Mouse (Mus musculus) thymus, postnatal 36 days (tissue): ENCODE data around the gene Sigmar1.
A peak's percentile ranks its signal among the peaks of the same experiment; 100 is the strongest.
"Not testable (repeated sequence)": the region's sequence is repeated elsewhere in the genome, so short reads cannot be mapped to it uniquely, and the experiment has no call there.

Source experiments
- DNase-seq, 2 experiments: peaks; one replicate each; pipeline ENCODE4 v3.0.0; 2022; ENCODE audit warnings: mixed read lengths in 2 of 2

Gene Sigmar1

GRCm38 (mm10) chr4:41755338-41756305 lies at the start of gene Sigmar1:
Sigmar1 (minus strand) TSS chr4:41756157.
- DNase-seq: peak; percentile 94

- not testable (repeated sequence) for DNase-seq
These were observed 27.2 kb upstream of the Sigmar1 start for GRCm38 (mm10) chr4:41783197-41783596.

GRCm38 (mm10) chr4:41782711-41783110 lies 26.8 kb upstream of the Sigmar1 start:
- DNase-seq: not testable (repeated sequence)

DNA sequence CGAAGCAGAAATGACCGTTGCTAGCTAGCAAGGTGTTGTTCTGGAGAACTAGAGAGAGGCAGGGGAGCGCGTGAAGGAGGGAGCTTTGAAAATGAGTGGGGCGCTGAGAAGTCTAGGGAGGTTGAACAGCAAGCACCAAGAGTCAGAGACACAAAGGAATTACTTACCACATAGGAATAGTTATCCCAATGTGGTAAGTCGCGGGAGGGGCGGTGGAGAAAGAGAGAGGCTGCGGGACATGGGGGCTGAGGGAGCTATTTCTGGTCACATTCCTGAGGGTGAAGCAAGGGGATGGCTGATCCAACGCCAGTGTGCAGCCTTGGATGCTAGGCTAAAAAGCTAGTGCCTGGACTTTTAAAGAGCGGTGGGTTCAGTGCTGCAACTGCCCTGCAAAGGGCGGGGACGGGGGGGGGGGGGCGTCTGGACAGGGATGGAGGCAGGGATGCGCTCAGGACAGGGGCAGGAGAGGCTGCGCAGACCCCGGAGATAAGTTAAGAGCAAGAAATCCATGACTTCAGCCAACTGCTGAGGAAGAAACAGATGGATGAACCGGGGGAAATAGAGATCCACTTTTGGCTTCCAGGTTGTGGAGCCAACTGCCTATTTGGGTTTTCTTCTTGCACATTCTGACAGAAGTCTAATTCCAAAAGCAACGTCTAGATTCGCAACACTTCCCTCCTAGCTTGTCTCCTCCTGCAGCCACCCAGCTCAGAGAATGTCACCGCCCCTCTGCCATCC lies 26.0 kb upstream of the Sigmar1 start:
- not testable (repeated sequence) for DNase-seq

DNA sequence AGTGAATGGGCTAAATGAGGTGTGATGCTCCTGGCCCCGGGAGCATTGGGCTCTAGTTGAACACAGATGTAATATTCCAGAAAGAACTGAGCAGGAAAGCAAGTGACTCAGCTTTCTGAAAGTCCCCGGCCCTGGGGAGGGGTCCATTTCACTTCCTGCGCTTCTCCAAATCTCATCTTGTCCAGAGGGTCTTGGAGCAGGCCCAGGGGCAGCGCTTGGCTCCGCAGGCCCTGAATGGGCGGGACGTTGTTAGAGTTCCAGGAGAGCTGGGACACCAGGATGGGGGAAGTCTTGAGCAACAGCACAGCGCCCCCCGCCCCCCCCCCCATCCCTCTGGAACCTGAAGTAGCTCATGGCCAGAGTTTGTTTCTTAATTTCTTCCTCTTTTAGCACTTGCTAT lies 25.3 kb upstream of the Sigmar1 start:
- DNase-seq: not testable (repeated sequence)

- DNase-seq: not testable (repeated sequence)
These were observed 19.9 kb upstream of the Sigmar1 start for GRCm38 (mm10) chr4:41775840-41776239.

DNA sequence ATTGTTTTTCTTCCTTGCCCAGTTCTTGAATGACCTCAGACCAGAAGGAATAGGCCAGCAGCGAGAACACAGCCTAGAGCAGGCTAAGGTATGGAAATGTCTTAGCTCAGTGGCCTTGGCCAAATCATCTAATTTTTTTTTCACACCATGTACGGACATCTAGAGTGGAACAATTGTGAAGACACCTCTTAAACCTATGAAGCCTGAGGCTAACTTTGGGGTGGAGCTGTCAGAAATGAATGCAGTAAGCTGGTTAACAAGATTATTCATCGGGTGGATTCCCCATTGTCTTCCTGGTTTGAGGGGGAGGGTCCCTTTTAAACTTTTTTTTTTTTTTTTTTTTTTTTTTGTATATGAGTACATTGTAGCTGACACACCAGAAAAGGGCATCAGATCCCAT lies 18.5 kb upstream of the Sigmar1 start:
- DNase-seq: not testable (repeated sequence)

DNA sequence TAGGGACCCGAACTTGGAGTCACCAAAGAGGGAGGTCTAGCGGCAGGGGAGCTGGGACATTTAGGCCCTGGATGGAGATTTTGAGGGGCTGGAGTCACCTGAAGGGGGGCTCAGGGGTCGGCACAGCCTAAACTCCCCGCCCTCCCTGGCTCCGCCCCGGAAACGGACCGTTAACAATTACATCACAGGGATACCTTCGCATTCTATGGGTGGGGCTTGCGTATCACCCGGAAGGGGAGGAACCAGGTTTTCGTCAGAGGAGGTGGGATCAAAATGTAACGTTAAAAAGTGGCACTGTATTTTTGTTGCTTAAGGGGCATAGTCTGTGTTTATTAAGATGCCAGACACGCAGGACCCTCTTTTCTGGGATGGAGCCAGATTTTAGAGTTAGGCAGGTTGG lies 18.0 kb upstream of the Sigmar1 start, which contains the start of gene Ccl27a:
Gene Ccl27a, minus strand, starts transcription at position 246 of the 400 bp plus-strand sequence.
- peak; percentile 81 to 86 for DNase-seq

- peak; percentile 57 to 64 for DNase-seq
These were observed 17.5 kb upstream of the Sigmar1 start for GRCm38 (mm10) chr4:41773502-41773901.

DNA sequence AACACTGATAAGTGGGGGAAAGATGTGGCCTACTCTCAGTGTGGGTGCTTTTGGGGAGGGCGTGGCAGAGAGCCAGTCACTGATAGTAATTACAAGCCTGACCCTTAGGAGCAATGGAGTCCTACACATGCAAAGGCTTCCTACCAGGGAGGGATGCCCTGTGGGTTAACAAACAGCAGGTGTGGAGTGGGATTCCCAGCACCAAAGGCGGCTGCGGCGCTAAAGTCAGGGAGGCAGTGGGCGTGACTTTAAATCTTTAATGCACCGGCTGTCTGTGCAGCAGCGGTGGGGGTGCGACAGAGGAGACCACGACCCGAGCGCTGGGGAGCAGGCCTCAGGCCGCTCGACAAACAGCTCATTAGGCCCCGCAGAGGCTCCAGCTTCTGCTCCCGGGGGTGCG lies 17.0 kb upstream of the Sigmar1 start:
- not testable (repeated sequence) for DNase-seq

DNA sequence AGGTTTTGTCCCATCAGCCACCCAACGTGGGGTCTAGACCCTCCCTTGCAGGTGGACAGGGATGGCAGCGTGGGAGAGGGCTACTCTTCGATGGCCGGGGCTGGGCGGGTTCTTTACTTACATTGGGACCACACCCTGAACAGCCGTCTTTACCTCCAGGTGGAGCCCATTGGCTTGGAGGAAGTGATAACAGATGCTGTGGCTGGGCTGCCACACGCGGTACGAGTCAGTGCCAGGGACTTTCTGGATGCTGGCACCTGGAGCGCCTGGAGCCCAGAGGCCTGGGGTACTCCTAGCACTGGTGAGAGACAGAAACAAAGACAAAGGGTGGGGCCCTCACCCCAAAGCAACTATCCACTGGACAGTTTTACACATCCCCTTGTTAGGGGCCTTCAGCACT lies 11.3 kb upstream of the Sigmar1 start:
- DNase-seq: not testable (repeated sequence)

- DNase-seq: not testable (repeated sequence)
These were observed 7.2 kb upstream of the Sigmar1 start for GRCm38 (mm10) chr4:41763176-41763575.

GRCm38 (mm10) chr4:41762688-41763114 lies 6.7 kb upstream of the Sigmar1 start:
- DNase-seq: not testable (repeated sequence)

- DNase-seq: no peak
These were observed 6.2 kb upstream of the Sigmar1 start for GRCm38 (mm10) chr4:41762099-41762687.

- no peak for DNase-seq
These were observed 5.7 kb upstream of the Sigmar1 start for GRCm38 (mm10) chr4:41761680-41762079.

DNA sequence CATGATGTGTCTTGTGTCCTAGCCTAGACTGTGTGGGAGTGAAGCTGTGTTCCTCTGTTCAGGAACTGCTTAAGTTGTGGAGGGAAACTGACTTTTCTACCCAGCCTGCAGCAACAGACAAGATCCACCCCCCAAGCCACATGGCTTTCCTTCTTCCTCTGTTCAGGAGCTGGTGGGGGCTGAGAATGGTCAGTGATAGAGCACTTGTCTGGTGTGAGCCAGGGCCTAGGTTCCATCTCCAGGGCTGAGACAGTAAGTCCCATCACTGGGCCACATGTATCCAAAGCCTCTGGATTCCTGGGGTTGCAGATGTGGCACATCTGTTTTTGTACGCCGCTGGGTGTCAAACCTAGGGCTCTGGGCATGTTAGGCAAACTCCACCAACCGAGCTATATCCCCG lies 5.0 kb upstream of the Sigmar1 start:
- DNase-seq: no peak

GRCm38 (mm10) chr4:41760288-41760721 lies 4.3 kb upstream of the Sigmar1 start:
- peak; percentile 52 to 68 for DNase-seq

GRCm38 (mm10) chr4:41759656-41760287 lies 3.8 kb upstream of the Sigmar1 start:
- DNase-seq: no peak

DNA sequence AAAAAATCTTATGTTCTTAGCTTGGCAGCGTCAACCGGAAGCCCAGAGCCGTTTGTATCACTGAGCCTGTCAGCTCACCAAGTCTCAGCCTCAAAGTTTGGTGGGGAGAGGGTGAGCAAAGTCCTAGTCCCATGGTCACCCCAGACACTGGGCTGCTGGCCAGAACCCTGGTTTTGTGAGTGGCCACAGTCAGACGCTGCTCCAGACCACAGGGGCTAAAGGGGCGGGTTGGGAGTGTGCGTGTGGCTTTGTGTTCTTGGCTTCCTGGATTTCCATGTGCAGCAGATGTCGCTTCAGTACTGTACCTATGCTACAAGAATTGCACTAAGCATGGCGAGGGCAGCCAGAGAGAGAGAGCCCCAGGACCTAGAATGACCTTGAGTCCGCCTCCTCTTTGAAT lies 3.2 kb upstream of the Sigmar1 start:
- no peak for DNase-seq

GRCm38 (mm10) chr4:41758701-41759100 lies 2.7 kb upstream of the Sigmar1 start:
- DNase-seq: no peak

- DNase-seq: no peak
These were observed 2.1 kb upstream of the Sigmar1 start for GRCm38 (mm10) chr4:41758021-41758420.

- DNase-seq: no peak
These were observed 1.4 kb upstream of the Sigmar1 start for GRCm38 (mm10) chr4:41757321-41757720.
